Mouse (Mus musculus) heart, embryonic 14.5 days (tissue): ENCODE data around the gene Arhgap24. TPM values are rescaled to one million over a fixed set of nuclear protein-coding genes. Genes with fewer than 3 reads are reported as not detected.

Experiments
- ATAC-seq: fragments of 200-750 bp; cut with Nextera tagmentation; 2 replicates; pipeline ENCODE4 v1.8.0; 2017; ENCODE audit warnings: low read depth, moderate TSS enrichment; ENCODE audit not compliant: insufficient number of reproducible peaks, insufficient read depth, low FRiP score
- H3K27ac ChIP-seq, 2 experiments: fragments of 200-500 bp in 1 of 2; fragments of 300-500 bp in 1 of 2; sonication (generic) in 1 of 2; replicated peaks in 1 of 2; 2 replicates each; pipeline ENCODE4 v1.5.1; 2012 to 2014; ENCODE audit warnings: low read depth in 2 of 2, low read length in 2 of 2, control low read depth in 1 of 2, mild to moderate bottlenecking in 1 of 2, mixed read lengths in 1 of 2; ENCODE audit not compliant: control insufficient read depth in 1 of 2, insufficient read depth in 1 of 2
- H3K27me3 ChIP-seq: fragments of 300-500 bp; sonication (generic); 2 replicates; pipeline ENCODE4 v1.6.1; 2014; ENCODE audit warnings: mild to moderate bottlenecking, low read length, control low read depth; ENCODE audit not compliant: control insufficient read depth, insufficient read depth
- H3K36me3 ChIP-seq: fragments of 300-500 bp; sonication (generic); 2 replicates; pipeline ENCODE4 v1.6.1; 2014; ENCODE audit warnings: mild to moderate bottlenecking, control low read depth, low read length, mixed read lengths; ENCODE audit not compliant: control insufficient read depth, insufficient read depth
- H3K4me1 ChIP-seq, 2 experiments: fragments of 200-500 bp in 1 of 2; fragments of 300-500 bp in 1 of 2; sonication (generic) in 1 of 2; 2 replicates each; pipeline ENCODE4 v1.6.1; 2012 to 2014; ENCODE audit warnings: low read length in 2 of 2, control low read depth in 1 of 2, mixed read lengths in 1 of 2; ENCODE audit not compliant: control insufficient read depth in 2 of 2, insufficient read depth in 2 of 2
- H3K4me2 ChIP-seq: fragments of 300-500 bp; sonication (generic); 2 replicates; pipeline ENCODE4 v1.6.1; 2014; ENCODE audit warnings: mild to moderate bottlenecking, low read length
- H3K4me3 ChIP-seq, 2 experiments: fragments of 200-500 bp in 1 of 2; fragments of 300-500 bp in 1 of 2; sonication (generic) in 1 of 2; 2 replicates each; pipeline ENCODE4 v1.5.1; 2012 to 2014; ENCODE audit warnings: low read length in 2 of 2, mild to moderate bottlenecking in 2 of 2, control low read depth in 1 of 2, low read depth in 1 of 2, moderate library complexity in 1 of 2; ENCODE audit not compliant: control insufficient read depth in 1 of 2, insufficient read depth in 1 of 2
- H3K9ac ChIP-seq: fragments of 300-500 bp; sonication (generic); 2 replicates; pipeline ENCODE4 v1.6.1; 2014; ENCODE audit warnings: mild to moderate bottlenecking, low read length
- H3K9me3 ChIP-seq: fragments of 300-500 bp; sonication (generic); 2 replicates; pipeline ENCODE4 v1.6.1; 2016; ENCODE audit warnings: low read length, control low read depth; ENCODE audit not compliant: control insufficient read depth
- WGBS: fragments of 180-500 bp; shearing (Covaris S2); extraction: QIAGEN DNeasy Blood & Tissue Kit; methylation state at CpG from one replicate; pipeline ENCODE4 v1.1.7; 2014; 5-methylcytosine and 5-hydroxymethylcytosine counted together
- polyA plus RNA-seq: library from polyadenylated mRNA; unstranded; fragments of >200 nt; fragmentation: Nextera tagmentation; extraction: Ambion mirVana; gene quantifications from 2 replicates; pipeline ENCODE4 v1.2.1, GENCODE M21; 2014

Gene Arhgap24
- polyA plus RNA-seq, 1 experiment from 2014 or later = 14.7 TPM

- 52% methylated on average over 4 of the region's 4 CpGs for WGBS
- no peak for ATAC-seq
- no peak overlapping the region for H3K27ac ChIP-seq
Measured at GRCm38 (mm10) chr5:102726985-102727384, 245.8 kb downstream of the Arhgap24 start.

GRCm38 (mm10) chr5:102728531-102728930 lies 247.3 kb downstream of the Arhgap24 start:
- Histone ChIP-seq H3K9me3 (no peaks in the 10 kb centered on the region), H3K27me3 (no peaks in the 10 kb centered on the region), H3K4me1 (no peaks in the 10 kb centered on the region), H3K9ac (no peak overlapping the region), H3K36me3 (no peaks in the 10 kb centered on the region), H3K4me3 (no peak overlapping the region), H3K4me2 (no peak overlapping the region), H3K27ac (no peak overlapping the region)
- ATAC-seq = no peak

More at GRCm38 (mm10) chr5:102726985-102727384, 245.8 kb downstream of the Arhgap24 start:
- Histone ChIP-seq H3K4me1 (no peaks in the 10 kb centered on the region), H3K36me3 (no peaks in the 10 kb centered on the region), H3K9ac (no peak overlapping the region), H3K9me3 (no peaks in the 10 kb centered on the region), H3K27me3 (no peaks in the 10 kb centered on the region), H3K4me2 (no peak overlapping the region), H3K4me3 (no peak overlapping the region)

GRCm38 (mm10) chr5:102729476-102729875 lies 248.3 kb downstream of the Arhgap24 start:
- Histone ChIP-seq H3K9me3 (no peaks in the 10 kb centered on the region), H3K36me3 (no peaks in the 10 kb centered on the region), H3K4me1 (no peaks in the 10 kb centered on the region), H3K9ac (no peak overlapping the region), H3K27me3 (no peaks in the 10 kb centered on the region), H3K27ac (no peak overlapping the region), H3K4me2 (no peak overlapping the region), H3K4me3 (no peak overlapping the region)
- no peak for ATAC-seq
- 84% methylated on average over 3 of the region's 3 CpGs for WGBS

GRCm38 (mm10) chr5:102736131-102736530 lies 254.9 kb downstream of the Arhgap24 start:
- WGBS = 65% methylated on average over 5 of the region's 5 CpGs
- Histone ChIP-seq H3K4me1 (peaks cover 0 to 4% of the 10 kb centered on the region in 2 experiments; a peak in 1 of 4 replicates), H3K4me2 (no peak overlapping the region), H3K27me3 (no peaks in the 10 kb centered on the region), H3K36me3 (no peaks in the 10 kb centered on the region), H3K9me3 (no peaks in the 10 kb centered on the region), H3K27ac (no peak overlapping the region), H3K4me3 (no peak overlapping the region), H3K9ac (no peak overlapping the region)
- ATAC-seq = no peak

- Histone ChIP-seq H3K36me3 (no peaks in the 10 kb centered on the region), H3K4me1 (peaks cover 3 to 9% of the 10 kb centered on the region in 2 experiments; a peak in 3 of 4 replicates), H3K9ac (no peak overlapping the region), H3K9me3 (no peaks in the 10 kb centered on the region), H3K27ac (no peak overlapping the region), H3K4me2 (no peak overlapping the region), H3K4me3 (no peak overlapping the region), H3K27me3 (no peaks in the 10 kb centered on the region)
- ATAC-seq = no peak
- 51% methylated on average over 5 of the region's 5 CpGs for WGBS
Measured at GRCm38 (mm10) chr5:102742554-102743255, 261.5 kb downstream of the Arhgap24 start.

GRCm38 (mm10) chr5:102743436-102743835 lies 262.2 kb downstream of the Arhgap24 start:
- Histone ChIP-seq H3K36me3 (no peaks in the 10 kb centered on the region), H3K27ac (no peak overlapping the region), H3K4me2 (no peak overlapping the region), H3K4me1 (peaks cover 3 to 9% of the 10 kb centered on the region in 2 experiments; a peak in 3 of 4 replicates), H3K4me3 (no peak overlapping the region), H3K9me3 (no peaks in the 10 kb centered on the region), H3K9ac (no peak overlapping the region), H3K27me3 (no peaks in the 10 kb centered on the region)
- 73% methylated on average over 3 of the region's 3 CpGs for WGBS
- ATAC-seq = no peak

GRCm38 (mm10) chr5:102744051-102744450 lies 262.9 kb downstream of the Arhgap24 start:
- no peak overlapping the region for H3K4me3 ChIP-seq
- H3K27me3 ChIP-seq = no peaks in the 10 kb centered on the region
- H3K9me3 ChIP-seq = no peaks in the 10 kb centered on the region
- no peak overlapping the region for H3K27ac ChIP-seq
- 84% methylated on average over 4 of the region's 4 CpGs for WGBS
- ATAC-seq = no peak
- no peak overlapping the region for H3K9ac ChIP-seq
- no peak overlapping the region for H3K4me2 ChIP-seq
- no peaks in the 10 kb centered on the region for H3K36me3 ChIP-seq
- peaks cover 5 to 11% of the 10 kb centered on the region in 2 experiments; a peak in 3 of 4 replicates for H3K4me1 ChIP-seq

- H3K27me3 ChIP-seq = no peaks in the 10 kb centered on the region
- WGBS = 71% methylated on average over 9 of the region's 9 CpGs
- ATAC-seq = no peak
Measured at GRCm38 (mm10) chr5:102748146-102748545, 267.0 kb downstream of the Arhgap24 start.

More at GRCm38 (mm10) chr5:102748146-102748545, 267.0 kb downstream of the Arhgap24 start:
- Histone ChIP-seq H3K4me1 (peaks cover 8 to 26% of the 10 kb centered on the region in 2 experiments), H3K4me2 (no peak overlapping the region), H3K9ac (no peak overlapping the region), H3K36me3 (no peaks in the 10 kb centered on the region), H3K27ac (no peak overlapping the region), H3K4me3 (no peak overlapping the region), H3K9me3 (no peaks in the 10 kb centered on the region)
